Mouse (Mus musculus): ENCODE measurements around the gene Vwa8.

Vwa8 gene

GRCm38 (mm10) chr14:79226056-79226455 lies 377.2 kb downstream of the Vwa8 start:
- in situ Hi-C loops (cut with MboI; ENCODE audit: low pct_unique_long_range_greater_than_20kb in 1 of 2, low sequenced_read_pairs in 2 of 2, unreplicated experiment in 1 of 2), result no loop called here

- in situ Hi-C loops (cut with MboI; ENCODE audit: low pct_unique_long_range_greater_than_20kb in 1 of 2, low sequenced_read_pairs in 2 of 2, unreplicated experiment in 1 of 2), result no loop called here
These were observed 377.9 kb downstream of the Vwa8 start for GRCm38 (mm10) chr14:79226741-79227140.

DNA sequence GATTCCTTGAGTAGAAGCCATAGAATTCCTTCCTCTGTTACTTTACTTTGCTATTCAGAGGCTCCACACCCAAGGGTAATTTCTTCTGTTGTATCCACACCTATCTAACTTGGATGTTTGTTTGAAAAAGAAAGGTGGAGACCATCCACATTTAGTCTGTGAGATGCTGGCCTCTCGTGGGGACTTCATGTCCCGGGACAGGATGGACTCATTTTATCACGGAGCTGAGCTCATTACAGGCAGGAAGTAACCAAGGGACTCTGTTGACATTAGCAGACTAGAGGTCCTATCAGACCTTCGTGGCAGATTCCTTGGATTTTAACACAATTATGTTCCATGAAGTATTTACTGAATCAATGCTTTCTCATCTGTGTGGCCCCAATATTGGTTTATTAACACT lies 379.1 kb downstream of the Vwa8 start:
- in situ Hi-C loops (cut with MboI; ENCODE audit: low pct_unique_long_range_greater_than_20kb in 1 of 2, low sequenced_read_pairs in 2 of 2, unreplicated experiment in 1 of 2), result no loop called here

DNA sequence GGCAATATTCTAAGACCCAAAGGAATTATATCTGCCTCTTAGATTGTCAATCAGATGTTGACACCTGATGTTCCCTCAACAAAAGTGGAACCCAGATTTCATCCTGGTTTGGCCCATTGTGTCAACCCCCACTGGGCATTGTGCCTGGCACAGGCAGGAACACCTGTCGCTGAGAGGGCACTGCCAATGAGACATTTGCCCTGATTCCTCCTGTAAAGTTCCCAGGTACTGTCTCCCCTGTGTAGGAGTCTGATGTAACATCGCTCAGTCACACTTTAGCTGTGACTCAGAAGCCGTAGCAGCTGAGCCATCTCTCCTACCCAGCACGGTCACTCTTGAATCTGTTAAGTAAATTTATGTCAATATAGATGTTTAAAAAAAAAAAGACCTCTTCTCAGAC lies 382.8 kb downstream of the Vwa8 start:
- in situ Hi-C loops (cut with MboI; ENCODE audit: low pct_unique_long_range_greater_than_20kb in 1 of 2, low sequenced_read_pairs in 2 of 2, unreplicated experiment in 1 of 2), result no loop called here

- in situ Hi-C loops (cut with MboI; ENCODE audit: low pct_unique_long_range_greater_than_20kb in 1 of 2, low sequenced_read_pairs in 2 of 2, unreplicated experiment in 1 of 2), result no loop called here
These were observed 384.8 kb downstream of the Vwa8 start for GRCm38 (mm10) chr14:79233697-79234096.

DNA sequence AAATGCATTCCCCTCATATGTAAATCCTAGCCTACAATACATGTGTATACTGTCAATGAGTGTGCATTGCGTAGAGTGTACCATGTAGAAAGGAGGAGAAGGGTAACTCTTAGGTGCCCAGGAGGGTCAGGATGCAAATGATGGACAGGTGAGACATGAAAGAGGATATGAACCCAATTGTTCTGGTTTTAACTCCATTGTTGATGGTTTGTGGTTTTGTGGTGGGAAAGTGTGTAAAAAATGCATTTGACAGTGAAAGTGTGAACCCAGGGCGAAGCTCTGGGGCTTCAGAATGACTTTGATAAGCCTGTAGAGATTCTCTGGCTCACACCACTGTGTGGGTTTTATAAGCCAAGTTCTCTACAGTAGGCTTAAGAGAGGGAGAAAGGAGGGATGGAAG lies 385.7 kb downstream of the Vwa8 start:
- in situ Hi-C loops (cut with MboI; ENCODE audit: low pct_unique_long_range_greater_than_20kb in 1 of 2, low sequenced_read_pairs in 2 of 2, unreplicated experiment in 1 of 2), result no loop called here

DNA sequence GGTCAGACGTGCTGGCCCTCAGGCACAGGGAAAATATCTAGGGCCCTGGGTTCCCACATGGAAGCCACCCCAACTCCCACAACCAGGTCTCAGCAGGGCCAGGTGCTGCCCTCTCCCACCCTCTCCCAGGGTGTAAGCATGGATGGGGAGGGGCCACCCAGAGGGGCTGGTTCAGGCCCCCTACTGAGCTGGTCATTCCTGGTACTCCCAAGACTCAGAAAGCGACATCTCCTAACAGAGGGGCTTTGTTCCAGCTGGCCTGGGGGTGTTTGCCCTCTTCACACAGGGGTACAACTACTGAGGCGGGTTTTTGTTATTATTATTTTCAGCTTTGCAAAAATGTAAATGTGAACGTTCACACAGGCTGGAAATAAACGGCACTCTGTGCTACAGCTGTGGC lies 386.3 kb downstream of the Vwa8 start:
- in situ Hi-C loops (cut with MboI; ENCODE audit: low pct_unique_long_range_greater_than_20kb in 1 of 2, low sequenced_read_pairs in 2 of 2, unreplicated experiment in 1 of 2), result no loop called here

DNA sequence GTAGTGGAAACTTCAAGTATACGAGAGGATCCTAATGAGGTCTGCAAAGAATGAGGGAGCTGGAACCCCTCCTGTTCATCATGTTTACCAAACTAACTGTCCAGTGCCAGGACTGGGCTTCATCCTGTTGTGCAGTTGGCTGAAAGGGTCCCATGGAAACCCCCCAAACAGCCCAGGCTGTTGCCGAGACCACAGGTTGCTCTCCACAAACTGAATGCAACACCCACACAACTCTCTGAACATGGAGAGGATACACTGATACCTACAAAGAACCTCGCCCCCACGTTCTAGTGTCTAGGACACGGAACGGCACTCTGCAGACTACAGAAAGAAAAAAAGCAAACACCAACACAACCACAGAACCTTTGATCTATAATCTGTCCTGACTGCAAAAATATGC lies 387.4 kb downstream of the Vwa8 start:
- in situ Hi-C loops (cut with MboI; ENCODE audit: low pct_unique_long_range_greater_than_20kb in 1 of 2, low sequenced_read_pairs in 2 of 2, unreplicated experiment in 1 of 2), result no loop called here

GRCm38 (mm10) chr14:79239402-79239801 lies 390.6 kb downstream of the Vwa8 start:
- in situ Hi-C loops (cut with MboI; ENCODE audit: low pct_unique_long_range_greater_than_20kb in 1 of 2, low sequenced_read_pairs in 2 of 2, unreplicated experiment in 1 of 2), result no loop called here

DNA sequence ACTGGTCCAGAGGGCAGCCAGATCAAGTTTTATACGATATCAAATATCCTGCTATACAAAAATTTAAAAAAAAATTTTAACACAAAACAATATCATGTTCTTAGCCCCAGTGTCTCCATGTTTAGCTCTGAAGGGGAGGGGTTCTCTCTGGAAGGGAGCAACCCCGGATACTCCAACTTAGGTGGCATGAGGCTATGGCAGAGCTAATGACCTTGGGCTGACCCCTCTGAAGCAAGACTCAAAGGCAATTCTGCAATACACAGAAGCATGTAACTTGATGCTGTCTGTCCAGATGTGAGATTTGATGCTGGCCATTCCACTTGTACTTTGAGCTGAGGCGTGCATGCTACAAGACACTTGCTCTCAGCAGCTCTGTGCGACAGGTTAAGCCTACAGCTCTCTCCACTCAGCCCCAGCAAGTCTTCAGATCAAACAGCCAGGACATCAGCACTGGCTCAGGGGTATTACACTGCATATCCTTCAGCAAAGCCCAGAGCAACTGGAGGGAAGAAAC lies 392.3 kb downstream of the Vwa8 start:
- in situ Hi-C loops (cut with MboI; ENCODE audit: low pct_unique_long_range_greater_than_20kb in 1 of 2, low sequenced_read_pairs in 2 of 2, unreplicated experiment in 1 of 2), result no loop called here

DNA sequence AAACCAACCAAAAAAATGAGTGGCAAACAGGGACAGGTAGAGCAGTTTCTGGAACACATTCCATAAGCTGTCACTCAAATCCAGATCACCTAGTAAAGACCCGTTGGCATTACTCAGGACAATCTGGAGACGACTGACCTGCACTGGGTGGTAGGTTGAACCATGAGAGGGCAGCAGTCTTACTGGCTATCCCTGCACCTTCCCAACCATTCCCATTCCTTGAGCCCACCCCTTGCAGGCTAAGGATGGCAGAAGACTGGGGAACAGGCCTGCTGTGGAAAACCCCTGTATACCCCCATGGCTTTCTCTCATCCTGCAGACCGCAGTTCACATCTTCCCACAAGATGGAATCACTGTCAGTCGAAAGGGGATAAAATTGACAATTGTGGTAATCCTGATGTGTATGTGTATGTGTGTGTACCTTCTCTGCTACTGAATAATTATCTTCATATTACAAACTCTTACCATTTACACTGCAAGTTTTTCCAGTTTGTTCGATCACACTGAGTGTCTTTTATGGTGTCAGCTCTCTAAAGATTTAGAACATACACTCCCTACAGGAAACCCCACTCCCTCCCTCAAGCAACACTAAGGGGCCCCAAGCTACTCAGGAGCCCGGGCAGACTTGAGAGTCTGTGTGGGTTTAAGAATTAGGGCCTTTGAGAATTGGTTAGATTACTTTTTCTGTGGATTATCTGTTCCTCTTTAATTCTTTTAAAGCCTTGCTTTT lies 393.0 kb downstream of the Vwa8 start:
- in situ Hi-C loops (cut with MboI; ENCODE audit: low pct_unique_long_range_greater_than_20kb in 1 of 2, low sequenced_read_pairs in 2 of 2, unreplicated experiment in 1 of 2), result no loop called here

GRCm38 (mm10) chr14:79242386-79242720 lies 393.5 kb downstream of the Vwa8 start:
- in situ Hi-C loops (cut with MboI; ENCODE audit: low pct_unique_long_range_greater_than_20kb in 1 of 2, low sequenced_read_pairs in 2 of 2, unreplicated experiment in 1 of 2), result no loop called here

DNA sequence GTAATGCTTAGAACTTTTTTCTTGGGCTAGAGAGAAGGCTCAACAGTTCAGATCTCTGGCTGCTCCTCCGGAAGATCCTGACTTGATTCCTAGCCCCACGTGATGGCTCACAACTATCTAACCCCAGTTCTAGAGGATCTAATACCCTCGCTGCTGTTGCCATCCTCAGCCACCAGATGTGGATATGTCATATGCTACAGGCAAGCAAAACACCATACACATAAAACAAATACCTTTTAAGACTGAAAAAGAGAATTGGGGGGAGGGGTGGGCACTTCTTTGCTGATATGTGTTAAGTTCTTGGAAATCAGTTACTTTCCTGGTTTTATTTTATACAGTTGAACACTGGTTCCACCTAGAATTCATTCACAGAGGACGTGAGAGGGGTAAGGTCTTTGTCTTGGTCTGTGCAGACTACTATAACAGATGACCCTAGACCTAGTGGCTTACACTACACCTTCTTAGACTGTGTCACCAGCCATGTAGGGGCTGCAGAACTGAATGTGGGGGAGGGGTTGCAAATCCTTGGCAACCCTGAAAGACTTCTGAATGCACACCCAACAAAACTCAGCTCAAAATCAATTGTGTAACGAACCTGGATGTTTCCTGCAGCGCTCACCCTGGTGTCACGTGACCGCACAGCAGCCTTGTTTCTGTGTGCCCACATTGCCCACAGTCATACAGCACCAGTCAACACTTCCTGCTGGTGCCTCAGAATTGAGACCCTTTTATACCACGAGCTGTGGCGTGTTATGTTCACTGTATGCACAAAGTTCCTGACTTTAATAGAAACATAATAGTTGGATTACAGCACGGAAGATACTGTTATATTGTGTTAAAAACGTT lies 394.4 kb downstream of the Vwa8 start:
- in situ Hi-C loops (cut with MboI; ENCODE audit: low pct_unique_long_range_greater_than_20kb in 1 of 2, low sequenced_read_pairs in 2 of 2, unreplicated experiment in 1 of 2), result no loop called here

GRCm38 (mm10) chr14:79244571-79244970 lies 395.7 kb downstream of the Vwa8 start:
- in situ Hi-C loops (cut with MboI; ENCODE audit: low pct_unique_long_range_greater_than_20kb in 1 of 2, low sequenced_read_pairs in 2 of 2, unreplicated experiment in 1 of 2), result no loop called here

DNA sequence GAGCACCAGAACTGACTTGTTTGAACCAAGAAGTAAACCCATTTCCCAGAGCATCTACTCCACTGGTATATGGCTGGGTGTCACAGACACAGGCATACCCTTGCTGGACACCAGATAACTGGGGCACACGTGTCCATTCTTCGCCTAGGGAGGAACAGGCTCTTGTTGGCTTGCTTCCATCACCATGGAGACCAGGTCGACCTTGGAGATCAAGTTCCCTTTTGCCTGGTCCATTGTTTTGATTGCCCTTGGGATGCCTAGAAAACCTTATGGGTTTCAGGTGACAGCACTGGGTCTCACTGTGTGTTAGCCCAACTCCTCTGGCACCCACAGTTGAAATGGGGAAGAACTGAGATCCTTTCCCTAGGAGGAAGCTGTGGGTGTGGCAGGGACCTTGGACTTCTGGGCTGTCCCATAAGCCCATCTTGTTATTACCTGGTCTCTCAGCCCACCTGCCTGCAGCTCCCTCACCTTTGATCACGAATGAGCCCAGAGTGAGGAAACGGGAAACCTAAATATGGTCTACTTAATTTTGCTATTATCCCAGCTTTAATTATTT lies 403.0 kb downstream of the Vwa8 start:
- in situ Hi-C loops (cut with MboI; ENCODE audit: low pct_unique_long_range_greater_than_20kb in 1 of 2, low sequenced_read_pairs in 2 of 2, unreplicated experiment in 1 of 2), result no loop called here

All from mouse embryonic stem cell (cell line).